Mouse (Mus musculus) spleen, embryonic (tissue): ENCODE measurements around the gene Xrn2.
"Not testable (repeated sequence)": the region's sequence is repeated elsewhere in the genome, so short reads cannot be mapped to it uniquely, and the experiment has no call there.

Experiments
- CTCF ChIA-PET: fragments of 350-600 bp; sonication (Branson Sonifier 250); formaldehyde crosslinking; loops from one replicate; lab custom pipeline; 2022; lab: Charles Lee

Xrn2 gene

DNA sequence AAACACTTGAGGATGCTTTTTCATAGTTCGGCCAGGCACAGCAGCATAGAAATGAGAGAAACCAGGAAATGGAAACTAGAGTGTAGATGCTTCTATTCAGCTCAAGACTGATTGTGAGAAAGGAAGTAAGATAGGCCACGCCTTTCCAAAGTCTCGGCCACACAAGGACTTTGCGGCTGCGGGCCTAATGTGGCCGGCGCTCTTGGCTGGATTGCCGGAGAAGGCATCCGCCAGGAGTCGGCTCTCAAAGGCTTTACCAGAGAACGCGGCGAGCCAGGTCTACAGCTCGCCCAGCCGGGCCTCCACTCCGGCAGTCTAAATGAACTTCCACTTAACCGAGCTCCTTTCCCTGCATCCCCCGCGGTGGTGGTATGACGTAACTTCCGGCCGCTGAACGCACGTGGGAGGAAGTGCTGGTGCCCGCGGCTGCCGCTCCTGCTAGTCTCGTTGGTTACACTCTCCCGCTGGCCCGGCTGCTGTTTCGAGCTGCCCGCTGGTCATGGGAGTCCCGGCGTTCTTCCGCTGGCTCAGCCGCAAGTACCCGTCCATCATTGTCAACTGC is at the start of gene Xrn2:
Xrn2 (plus strand) TSS at position 374 of the 562 bp plus-strand sequence.
- CTCF ChIA-PET, result interaction anchor here (0.7 kb wide), 1 partner anchor 56 kb away, joined by 3 read pairs; no protein-coding TSS in a partner anchor

DNA sequence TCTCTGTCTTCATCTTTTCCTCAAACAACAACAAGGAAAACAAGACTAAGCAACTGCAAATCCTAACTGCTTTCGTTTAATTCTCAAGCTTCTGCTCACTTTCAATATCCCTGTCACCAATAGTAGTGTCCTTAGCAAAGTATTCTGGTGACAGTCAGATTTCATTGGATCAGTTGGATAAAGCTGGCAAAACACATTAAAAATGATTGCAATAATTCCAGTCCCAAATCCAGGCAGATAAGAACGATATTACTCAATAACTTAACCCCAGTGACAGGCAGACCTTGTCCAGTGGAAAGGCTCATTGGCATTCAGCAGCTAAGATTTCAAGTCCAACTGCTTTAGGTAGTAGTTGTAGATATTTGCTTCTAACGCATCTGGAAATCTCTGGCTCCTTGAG is 37.8 kb upstream of the Xrn2 start:
- CTCF ChIA-PET, result no interaction called here

DNA sequence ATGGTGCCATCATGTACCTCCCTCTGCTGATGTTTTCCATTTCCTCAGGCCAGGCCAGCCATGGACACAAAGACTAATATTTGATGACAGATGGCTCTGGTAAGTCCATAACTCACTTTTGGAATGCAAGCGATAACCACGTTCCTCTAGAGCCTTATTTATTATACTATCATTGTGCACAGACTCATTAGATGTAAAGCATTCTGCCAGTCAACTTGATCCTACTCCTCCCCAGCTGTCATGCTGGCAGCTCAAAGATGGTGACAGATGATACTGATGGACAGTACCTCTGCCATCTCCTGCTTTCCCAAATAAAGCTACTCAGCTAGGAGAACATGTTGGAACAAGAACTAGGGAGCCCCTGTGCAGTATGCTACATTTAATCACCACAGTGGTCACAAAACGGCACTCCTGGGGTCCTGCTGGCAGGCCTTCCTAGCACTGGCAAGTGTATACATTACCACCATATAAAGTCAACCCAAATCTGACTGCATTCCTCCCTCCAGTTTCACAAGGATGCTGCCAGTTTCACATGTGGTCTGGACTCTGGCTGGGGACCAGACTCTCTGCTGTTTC is 37.3 kb upstream of the Xrn2 start:
- CTCF ChIA-PET, result no interaction called here

DNA sequence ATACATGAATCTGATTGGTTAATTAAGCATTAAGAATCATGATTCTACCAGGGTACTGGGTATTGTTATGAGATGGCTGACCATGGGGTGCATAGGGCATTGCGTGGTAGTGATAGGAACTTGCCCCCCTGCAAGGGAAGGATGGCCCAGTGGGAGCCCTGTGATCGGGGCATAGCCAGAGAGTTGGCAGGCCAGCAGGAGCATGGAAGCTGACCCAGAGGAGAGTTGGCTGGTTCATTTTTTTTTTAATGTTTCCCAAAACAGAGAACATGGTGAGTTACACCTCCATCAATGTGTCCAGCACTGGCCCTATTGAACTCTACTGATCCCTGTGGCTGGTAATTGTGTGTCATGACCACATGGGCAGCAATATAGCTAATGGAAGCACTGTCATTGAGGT is 30.0 kb upstream of the Xrn2 start:
- CTCF ChIA-PET, result no interaction called here

DNA sequence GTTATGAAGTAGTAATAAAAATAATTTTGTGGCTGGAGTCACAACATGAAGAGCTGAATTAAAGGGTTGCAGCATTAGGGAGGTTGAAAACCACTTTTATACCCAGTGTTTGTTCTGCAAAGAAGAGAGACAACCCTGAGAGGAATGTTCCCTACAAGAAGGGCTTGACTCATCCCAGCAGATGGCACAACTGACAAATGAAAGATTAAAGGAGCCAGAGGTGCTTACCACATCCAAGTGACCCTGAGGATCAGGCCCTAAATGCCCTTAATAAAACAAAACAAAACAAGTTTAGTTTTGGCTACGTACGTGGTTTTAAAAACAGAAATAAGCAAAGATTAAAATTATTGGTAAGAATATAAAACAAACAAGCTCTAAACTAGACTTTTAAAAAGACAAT is 28.0 kb upstream of the Xrn2 start:
- CTCF ChIA-PET, result no interaction called here

DNA sequence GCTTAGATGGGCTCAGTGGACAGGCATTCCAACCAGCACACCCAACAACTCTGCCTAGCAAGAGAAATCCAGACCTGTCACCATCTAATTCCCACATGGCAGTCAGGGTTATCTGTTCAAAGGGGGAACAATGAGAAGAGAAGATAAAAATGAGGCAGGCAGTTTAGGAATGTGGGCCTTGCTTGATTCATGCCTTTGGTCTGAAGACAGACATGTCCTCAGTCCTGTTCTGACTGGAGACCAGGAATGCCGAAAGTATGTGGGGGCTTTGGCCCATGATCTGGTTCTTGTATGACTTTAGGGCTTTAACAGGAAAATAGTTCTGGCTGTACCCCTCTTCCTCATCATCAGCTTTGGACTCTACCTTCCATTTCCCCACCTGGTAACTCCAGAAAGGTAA is 27.0 kb upstream of the Xrn2 start:
- CTCF ChIA-PET, result interaction anchor here (1.0 kb wide), 1 partner anchor 20 kb away, joined by 3 read pairs; no protein-coding TSS in a partner anchor

DNA sequence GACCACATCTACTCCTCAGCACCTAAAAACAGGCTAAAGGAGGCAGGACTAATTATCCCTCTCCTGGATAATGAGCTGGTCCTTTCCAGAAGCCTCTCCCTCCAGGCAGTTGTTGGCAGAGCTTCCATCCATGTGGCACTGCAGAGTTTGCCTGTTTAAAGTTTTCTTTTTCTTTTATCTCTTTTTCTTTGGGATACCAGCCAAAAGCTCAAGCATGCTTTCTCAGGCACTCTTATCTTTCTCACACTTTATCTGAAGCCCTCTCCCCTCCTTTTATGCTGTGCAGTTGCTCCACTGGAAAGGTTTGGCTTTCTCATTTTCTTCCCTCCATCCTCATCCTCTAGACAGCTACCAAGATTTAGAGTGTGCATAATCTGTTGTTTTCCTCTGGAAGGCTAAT is 26.4 kb upstream of the Xrn2 start:
- CTCF ChIA-PET, result interaction anchor here (1.0 kb wide), 1 partner anchor 19 kb away, joined by 3 read pairs; no protein-coding TSS in a partner anchor

DNA sequence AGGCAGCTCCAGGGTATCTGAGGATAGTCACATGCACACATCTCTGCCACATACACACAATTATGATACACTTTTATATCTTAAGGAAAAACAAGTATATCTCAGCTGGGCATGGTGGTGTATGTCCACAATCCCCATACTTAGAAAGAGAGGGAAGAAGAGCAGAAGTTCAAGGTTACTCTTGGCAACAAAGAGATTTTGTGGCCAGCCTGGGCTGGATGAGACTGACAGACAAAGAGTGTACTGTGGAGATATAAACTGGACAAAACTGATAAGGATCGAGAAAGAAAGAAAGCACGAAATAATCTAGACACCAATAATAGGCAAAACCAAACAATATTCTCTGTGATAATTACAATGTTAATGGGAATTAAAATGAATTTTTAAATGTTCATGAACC is 5.5 kb upstream of the Xrn2 start:
- CTCF ChIA-PET, result no interaction called here

DNA sequence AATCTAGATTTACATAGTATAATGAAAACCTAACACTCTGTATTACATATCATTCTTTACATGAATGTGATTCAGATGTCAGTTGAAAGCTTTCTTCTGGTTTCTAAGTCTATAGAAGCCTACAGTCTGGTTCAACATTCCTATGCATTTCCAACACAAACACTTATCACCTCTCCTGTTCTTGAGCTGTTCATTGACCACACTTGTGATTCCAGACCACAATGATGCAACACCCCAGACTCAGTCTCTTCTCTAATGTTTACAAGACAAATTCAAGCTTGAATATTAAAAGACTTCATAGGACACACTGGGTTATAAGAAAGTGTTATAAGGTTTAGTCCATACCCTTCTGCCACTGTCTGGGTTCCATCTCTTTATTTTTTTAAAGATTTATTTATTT is 3.7 kb upstream of the Xrn2 start:
- CTCF ChIA-PET, result interaction anchor here (0.9 kb wide), 1 partner anchor 49 kb away, joined by 3 read pairs; no protein-coding TSS in a partner anchor

DNA sequence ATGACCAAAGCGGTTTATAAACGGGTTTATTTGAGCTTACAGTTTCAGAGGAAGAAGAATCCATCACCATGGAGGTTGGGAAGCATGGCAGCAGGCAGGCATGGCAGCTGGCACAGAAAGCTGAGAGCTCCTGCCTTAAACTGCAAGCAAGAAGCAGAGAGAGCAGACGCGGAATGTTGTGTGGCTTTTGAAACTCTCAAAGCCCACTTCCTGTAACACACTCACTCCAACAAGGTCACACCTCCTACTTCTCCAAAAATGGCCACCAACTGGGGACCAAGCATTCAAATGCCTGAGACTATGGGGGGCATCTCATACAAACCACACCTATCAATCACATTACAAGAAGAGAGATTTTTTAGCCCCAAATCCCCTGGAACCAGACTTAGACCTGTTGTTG is 2.7 kb upstream of the Xrn2 start:
- CTCF ChIA-PET, result interaction anchor here (0.9 kb wide), 1 partner anchor 51 kb away, joined by 3 read pairs; no protein-coding TSS in a partner anchor

DNA sequence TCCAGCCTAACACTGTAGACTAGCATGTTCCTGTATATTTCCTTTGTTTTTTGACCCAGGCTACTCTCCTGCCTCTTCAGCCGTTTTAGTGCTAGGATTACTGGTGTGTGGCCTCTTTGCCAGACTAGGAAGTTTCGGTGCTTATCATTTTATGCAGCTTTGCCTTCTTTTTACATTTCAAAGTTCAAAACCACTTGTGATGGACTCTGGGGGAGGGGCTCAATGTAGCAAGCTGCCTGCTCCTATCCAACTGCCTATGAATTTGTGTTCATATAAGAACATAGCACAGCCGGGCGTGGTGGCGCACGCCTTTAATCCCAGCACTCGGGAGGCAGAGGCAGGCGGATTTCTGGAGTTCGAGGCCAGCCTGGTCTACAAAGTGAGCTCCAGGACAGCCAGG is 1.8 kb upstream of the Xrn2 start:
- CTCF ChIA-PET, result no interaction called here

DNA sequence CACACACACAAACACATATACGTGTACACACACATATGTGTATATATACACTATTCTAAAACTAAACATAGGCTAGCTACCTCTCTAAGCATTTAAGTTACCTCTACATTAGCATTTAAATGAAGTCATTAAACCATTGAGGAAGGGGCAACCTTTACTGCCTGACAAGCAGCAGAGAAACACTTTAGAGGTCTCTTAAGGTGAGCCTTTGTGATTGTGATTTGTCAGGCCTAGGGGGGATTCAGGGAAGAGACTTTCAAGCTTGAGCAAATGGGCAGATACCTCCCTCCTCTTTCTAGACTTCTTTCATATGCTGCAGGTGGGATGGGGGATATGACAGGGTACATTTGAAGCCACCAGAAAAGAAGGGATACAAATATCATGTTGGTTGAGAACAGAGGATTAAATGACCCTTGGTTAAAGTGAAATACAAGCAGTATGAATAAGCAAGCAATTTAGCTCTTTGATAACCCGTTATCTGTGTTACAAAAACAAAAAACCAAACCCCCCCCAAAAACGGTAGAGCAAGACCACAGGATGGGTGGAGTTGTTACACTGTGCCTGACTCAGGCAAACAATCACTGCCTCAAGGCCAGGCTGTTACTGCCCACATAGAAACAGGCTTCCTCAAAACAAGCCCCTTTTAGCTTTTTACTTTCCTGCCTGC is 1.2 kb upstream of the Xrn2 start:
- CTCF ChIA-PET, result interaction anchor here (0.7 kb wide), 1 partner anchor 58 kb away, joined by 3 read pairs; no protein-coding TSS in a partner anchor

DNA sequence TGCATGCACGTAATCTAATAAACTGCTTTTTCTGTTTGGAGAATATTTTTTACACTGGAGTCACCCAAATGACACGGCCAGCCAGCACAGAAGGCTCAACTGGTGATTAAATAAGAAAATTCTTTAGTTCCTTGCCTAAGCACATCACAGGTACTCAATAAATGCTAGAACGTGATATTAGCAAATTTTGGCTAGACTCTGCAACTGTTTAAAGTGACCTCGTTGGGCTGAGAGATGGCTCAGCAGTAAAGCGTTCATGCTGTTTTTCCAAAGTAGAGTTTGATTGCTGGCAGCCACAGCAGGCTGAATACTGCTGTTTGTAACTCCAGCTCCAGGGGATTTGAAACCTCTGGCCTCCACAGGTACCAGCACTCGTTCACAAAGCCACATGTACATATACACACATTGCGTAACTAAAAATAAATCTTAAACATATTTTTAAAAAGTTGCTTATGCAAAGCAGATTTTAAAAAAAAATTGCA is 614 bp upstream of the Xrn2 start:
- CTCF ChIA-PET, result interaction anchor here (0.7 kb wide), 1 partner anchor 57 kb away, joined by 3 read pairs; no protein-coding TSS in a partner anchor

DNA sequence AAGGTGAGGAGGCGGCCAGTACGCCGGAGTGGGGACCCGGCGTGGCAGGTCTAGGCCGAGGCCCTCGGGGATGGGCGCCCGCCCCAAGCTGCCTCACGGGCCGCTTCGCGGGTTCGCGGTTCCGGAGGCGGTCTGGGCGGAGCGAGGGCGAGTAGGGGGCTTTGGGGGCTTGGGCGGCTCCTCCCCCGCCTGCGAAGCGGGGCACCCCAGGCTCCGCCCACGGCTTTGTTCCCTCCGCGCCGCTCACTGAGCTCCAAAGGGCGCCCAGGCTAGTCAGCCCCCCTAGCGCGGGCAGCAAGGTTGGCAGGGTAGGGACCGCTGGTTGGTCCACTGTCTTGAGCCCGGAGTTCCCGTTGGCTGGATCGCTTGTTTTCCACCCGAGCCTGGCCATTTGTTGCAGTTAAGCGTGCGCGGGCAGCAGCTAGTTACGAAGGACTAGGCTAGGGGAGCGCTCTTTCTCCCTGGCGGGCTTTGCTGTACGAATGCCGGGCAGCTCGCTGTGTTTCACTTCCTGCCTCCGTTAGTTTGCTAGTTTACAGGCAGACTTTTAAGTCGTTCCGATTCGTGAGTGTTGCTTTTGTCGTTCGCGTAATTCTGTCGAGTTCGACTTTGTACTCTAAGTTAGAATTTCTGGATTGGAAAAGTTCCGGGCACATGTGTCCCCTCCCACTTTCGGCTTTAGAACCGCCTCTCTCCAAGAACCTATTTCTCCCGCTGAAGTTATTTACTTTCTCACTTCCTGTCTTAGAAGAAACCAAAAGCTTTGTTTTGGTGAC is 586 bp downstream of the Xrn2 start:
- CTCF ChIA-PET, result interaction anchor here (0.6 kb wide), 1 partner anchor 30 kb away, joined by 10 read pairs; no protein-coding TSS in a partner anchor

DNA sequence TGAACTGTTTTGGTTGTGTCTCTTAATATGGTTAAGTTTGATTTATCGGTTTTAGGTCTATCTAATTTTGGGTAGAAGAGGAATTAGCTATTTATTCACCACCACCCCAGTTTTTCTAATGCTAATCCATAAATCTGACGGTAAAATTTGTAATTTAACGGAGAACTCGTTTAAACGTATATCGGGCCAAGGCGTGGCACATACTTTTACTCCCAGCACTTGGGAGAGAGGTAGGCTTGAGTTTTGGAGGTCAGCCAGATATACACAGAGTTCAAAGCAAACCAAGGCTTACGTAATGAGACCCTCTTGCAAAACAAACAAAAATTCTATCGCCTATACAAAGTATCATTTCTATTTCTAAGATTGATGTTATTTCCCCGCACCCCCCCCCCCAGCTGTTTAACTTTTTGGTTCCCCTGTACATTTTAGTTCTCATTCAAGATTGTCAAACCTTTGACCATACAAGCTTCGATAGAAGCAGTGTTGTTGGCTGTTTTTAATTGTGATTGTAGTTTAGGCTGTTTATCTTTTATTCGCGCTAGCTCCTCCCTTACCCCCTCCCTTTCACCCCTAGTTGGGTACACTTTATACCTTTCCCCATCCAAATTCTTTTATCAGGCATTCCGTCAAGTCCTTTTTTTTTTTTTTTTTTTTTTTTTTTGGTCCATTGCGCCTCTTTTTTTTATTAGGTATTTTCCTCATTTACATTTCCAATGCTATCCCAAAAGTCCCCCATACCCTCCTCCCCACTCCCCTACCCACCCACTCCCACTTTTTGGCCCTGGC is 1.5 kb downstream of the Xrn2 start:
- CTCF ChIA-PET, result interaction anchor here (0.6 to 0.7 kb wide), 2 partner anchors 29 to 140 kb away, joined by 3 to 10 read pairs; no protein-coding TSS in a partner anchor

DNA sequence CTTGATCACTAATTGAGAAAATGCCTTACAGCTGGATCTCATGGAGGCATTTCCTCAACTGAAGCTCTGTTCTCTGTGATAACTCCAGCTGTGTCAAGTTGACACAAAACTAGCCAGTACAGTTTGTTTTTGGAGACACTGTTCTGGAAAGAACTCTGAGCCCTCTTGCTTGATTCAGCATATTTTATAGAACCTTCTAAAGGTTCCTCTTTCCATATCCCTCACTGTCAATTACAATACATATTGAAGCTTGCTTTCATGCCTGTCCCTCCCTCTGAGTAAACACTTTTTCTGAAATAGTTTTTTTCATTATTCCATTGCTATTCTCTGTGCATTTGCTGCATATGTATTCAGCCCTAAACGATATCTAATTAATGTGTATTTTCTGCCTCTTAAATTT is 9.2 kb downstream of the Xrn2 start:
- CTCF ChIA-PET, result not testable (repeated sequence)

DNA sequence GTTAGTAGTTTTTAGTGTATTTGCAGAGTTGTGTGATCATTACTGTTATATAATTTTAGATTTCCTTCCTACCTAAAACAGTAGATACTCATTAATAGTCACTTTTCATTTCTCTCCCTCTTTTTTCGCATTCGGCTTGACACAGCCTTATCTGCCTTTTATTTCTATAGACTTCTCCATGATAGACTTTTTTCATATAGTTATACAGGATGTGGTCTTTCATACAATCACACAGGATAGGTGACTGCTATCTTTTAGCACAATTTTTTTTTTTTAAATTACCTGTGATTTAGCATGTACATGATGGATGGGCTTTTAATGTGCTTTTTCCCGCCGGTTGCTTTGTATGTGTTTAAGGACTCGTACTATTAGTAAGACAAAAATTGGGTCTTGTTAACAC is 10.3 kb downstream of the Xrn2 start:
- CTCF ChIA-PET, result no interaction called here

DNA sequence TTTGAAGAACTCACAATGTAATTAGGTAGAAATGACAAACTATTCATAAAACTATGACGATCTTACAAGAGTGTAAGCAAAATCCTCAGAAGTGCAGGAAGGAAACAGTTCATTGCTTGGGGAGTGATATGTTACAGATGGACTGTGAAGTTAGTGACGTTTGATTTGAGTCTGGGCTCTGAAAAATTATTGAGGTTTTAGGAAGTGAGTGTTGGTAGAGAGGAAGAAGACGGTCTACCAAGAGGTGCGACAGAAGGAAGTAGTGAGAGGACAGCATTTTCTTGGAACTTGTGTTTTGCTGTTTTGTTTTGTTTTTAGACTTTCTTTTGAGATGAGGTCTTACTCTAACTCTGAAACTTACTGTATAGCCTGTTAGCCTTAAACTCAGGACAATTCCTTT is 10.8 kb downstream of the Xrn2 start:
- CTCF ChIA-PET, result no interaction called here

DNA sequence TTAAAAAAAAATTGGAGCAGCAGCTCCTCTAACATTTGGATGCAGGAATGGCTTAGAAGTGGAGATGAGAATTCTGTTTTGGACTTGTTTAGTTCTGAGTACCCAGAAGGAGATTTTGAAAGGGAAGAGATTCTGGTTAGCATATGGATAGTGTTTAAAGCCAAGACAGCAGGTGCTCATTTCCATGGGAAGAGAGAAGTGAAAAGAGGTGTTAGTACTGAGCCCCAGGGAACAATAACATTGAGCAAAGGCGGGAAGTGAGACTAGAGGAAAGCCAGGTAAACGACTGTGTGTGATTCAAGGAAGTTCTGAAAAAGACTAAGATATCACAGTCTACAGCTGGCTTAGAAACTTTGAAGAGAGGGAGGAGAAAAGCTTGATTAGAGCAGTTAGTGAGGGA is 20.3 kb downstream of the Xrn2 start:
- CTCF ChIA-PET, result no interaction called here

DNA sequence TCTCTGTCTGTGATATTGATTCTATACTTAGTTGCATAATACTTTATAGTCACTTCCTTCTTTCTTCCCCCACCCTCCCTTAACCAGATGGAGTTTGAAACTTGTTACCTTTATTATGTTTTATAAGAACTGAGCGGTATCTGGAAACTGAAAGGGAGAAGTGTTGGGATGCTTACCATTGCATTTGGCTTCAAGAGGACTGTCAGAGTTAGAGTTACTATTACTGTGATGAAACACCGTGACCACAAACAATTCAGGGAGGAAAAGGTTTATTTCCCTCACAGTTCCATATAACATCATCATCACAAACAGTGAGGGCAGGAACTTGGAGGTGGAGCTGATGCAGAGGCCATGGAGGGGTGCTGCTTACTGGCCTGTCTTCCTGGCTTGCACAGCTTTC is 23.1 kb downstream of the Xrn2 start:
- CTCF ChIA-PET, result no interaction called here

DNA sequence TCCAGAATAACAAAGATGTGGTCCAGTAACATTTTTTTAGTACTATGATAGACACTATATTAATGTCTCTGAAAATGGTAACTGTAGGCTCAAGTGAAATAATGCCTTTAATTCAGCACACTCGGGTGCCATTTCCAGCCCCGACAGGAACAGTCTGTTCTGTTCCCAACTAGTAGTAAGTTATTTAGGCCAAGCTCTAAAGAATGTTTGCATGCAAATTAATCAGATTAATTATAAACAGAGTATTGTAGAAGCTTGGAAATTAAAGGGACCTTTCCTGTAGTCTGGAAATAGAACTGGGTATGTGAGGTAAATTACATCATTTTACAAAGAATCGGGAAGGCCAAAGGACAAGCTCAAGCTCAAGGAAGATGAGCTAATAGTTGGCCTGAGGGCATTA is 34.3 kb downstream of the Xrn2 start:
- CTCF ChIA-PET, result no interaction called here
